Mouse (Mus musculus) brown adipose tissue, adult 24 weeks (tissue): ENCODE data around the gene Bdh2. TPM values are rescaled to one million over a fixed set of nuclear protein-coding genes. Genes with fewer than 3 reads are reported as not detected.

ENCODE experiments used
- H3K27ac ChIP-seq: fragments of 200-500 bp; replicated peaks from 2 replicates; pipeline ENCODE4 v1.5.1; 2012; ENCODE audit warnings: low read depth, mild to moderate bottlenecking, low read length
- H3K4me1 ChIP-seq: fragments of 200-500 bp; 2 replicates; pipeline ENCODE4 v1.6.1; 2012; ENCODE audit warnings: low read length, mixed read lengths; ENCODE audit not compliant: control insufficient read depth, insufficient read depth, insufficient read length
- H3K4me3 ChIP-seq: fragments of 200-500 bp; 2 replicates; pipeline ENCODE4 v1.5.1; 2012; ENCODE audit warnings: low read depth, mild to moderate bottlenecking, low read length, moderate library complexity; ENCODE audit not compliant: insufficient read depth
- polyA plus RNA-seq: library from polyadenylated mRNA; stranded (reverse); fragments of >200 nt; gene quantifications from 2 replicates; pipeline ENCODE4 v1.2.4, GENCODE M21; 2012; ENCODE audit not compliant: missing spikeins, insufficient read depth, insufficient read length

Bdh2 gene
- polyA plus RNA-seq, 1 experiment, result 1.7 TPM

DNA sequence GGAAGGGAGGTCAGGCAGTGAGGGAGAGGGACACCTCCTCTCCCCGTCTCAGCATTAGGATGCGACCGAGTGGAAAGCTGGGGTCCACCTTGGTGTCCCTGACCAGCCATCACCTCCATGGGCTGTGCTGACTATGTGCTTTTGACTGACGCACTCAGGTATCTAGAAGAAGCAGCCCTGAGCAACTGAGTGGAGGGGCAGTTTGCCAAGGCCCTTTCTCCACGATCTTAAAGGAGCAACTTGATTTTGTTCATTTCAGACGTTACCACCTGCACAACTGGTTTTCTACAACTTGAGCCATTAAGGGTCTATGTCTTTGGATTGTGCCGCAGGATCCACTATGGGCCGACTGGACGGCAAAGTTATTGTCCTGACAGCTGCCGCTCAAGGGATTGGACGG lies 4.2 kb downstream of the Bdh2 start:
- H3K27ac ChIP-seq, result no peak overlapping the region
- H3K4me1 ChIP-seq, result no peaks in the 10 kb centered on the region
- H3K4me3 ChIP-seq, result no peak overlapping the region

DNA sequence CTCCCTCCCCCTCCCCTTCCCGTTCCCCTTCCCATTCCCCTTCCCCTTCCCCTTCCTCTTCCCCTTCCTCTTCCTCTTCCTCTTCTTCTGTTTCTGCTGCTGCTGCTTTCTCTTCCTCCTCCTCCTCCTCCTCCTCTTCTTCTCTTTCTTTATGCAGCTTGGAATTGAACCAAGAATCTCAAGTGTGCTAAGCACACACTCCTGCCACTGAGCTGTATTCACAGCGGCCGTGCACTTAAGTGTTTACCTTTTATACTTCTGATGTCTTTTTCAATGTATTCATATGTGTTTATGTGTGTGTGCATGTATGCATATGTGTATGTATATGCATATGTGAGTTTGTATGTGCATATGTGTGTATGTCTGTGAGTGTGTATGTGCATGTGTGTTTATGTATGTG lies 4.8 kb downstream of the Bdh2 start:
- Histone ChIP-seq H3K4me1 (no peaks in the 10 kb centered on the region), H3K27ac (no peak overlapping the region), H3K4me3 (no peak overlapping the region)

DNA sequence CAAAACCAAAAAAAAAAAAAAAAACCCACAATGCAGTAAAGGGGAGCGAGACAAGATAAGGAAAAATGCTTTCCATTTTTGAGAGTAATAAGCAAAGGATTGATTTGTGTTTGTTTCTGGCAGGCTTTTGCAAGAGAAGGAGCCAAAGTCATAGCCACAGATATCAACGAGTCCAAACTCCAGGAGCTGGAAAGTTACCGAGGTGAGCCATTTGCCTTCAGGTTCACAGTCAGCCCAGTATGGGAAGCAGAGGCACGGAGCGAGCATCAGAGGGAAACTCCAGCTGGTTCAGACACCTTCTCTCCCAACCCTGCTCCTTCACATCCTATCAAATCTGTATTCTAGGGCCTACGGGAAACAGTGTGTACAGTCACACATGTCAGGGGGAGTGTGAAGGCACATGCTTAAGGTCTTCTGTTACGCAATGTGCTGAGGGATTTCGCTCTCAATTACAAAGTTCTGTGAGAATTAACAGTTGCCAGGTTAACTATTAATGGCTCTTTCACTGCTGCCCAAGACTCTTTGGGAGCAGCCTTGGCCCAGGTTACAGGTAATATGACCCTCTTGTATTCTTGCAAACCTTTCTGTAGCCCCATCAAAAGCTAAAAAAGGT lies 7.2 kb downstream of the Bdh2 start:
- Histone ChIP-seq H3K27ac (no peak overlapping the region), H3K4me1 (no peaks in the 10 kb centered on the region), H3K4me3 (no peak overlapping the region)

DNA sequence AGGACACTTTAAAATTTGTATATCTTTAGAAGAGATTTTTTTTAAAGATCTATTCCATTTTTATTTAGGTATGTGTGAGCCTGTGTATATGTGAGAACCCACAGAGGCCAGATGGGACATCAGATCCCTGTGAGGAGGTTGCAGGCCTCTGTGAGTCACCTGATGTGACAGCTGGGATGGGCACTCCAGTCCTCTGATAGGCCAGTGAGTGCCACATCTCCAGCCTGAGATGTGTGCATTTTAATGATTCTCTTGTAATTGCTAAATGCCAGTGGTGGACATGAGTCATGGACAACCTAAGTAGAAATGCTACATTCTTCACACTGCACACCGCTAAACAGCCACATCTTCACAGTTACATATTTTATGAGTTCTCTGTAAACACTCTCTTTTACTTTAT lies 8.1 kb downstream of the Bdh2 start:
- no peaks in the 10 kb centered on the region for H3K4me1 ChIP-seq
- no peak overlapping the region for H3K4me3 ChIP-seq
- no peak overlapping the region for H3K27ac ChIP-seq

DNA sequence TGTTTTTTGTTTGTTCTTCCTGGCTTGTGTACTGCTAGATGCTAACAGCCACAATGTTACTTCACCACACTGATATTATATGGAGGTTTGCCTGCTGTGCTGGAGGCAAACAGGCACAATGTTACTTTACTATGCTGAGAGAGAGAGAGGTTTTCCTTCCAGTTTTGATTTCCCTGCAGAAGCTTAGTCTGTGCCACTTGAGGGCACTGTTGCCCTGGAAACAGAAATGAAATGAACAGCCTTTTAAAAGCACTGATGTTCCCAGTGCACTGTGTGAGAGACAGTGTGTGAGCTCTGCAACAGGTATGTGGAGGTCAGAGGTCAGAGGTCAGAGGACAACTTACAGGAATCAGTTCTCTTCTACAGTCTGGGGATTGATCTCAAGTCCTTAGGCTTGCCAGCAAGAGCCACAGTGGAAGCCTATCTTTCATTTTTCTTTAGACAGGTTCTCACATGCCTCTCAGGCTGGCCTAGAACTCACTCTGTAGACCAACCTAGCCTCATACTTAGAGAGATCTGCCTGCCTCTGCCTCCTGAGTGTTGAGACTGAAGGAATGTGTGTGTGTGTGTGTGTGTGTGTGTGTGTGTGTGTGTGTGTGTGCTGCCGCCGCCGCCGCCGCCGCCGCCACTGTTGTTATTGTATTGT lies 9.4 kb downstream of the Bdh2 start:
- Histone ChIP-seq H3K4me3 (no peak overlapping the region), H3K4me1 (no peaks in the 10 kb centered on the region), H3K27ac (no peak overlapping the region)

DNA sequence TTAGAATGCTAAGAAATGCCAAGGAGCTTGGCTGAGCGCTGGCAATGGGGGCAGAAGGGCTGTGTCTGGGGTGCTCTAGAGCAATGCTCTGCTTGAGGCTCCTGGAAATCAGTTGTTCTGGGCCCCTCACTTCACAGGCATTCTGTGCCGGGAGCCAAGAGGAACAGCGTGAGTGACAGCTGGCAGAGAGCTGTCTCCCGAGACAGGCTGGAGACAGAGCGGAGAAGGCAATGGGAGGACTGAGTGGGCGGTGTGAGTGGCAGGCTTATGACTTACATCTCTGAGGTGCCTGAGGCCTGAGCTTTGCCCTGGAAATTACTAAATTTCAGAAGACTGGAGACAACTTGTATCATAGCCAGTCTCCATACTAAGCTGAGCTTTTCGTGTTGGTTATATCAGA lies 12.7 kb downstream of the Bdh2 start:
- H3K27ac ChIP-seq, result no peak overlapping the region
- no peaks in the 10 kb centered on the region for H3K4me1 ChIP-seq
- H3K4me3 ChIP-seq, result no peak overlapping the region

DNA sequence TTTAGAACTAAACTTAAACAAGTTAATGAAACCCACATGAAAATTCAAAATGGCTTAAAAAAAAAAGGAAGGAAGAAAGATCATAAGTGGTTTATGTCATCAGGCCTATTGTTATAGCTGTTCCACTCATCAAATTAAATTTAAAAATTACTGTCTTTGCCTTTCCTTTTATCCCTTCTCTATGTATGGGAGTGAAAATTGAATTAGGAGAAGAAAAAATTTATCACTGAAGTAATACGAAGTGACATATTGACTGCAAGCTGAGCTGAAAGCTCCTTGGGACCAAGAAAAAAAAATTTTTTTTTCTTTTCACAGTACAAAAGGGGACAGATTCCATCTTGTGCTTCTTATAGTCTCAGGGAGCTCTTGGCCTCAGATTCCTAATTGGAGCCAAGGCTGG lies 14.5 kb downstream of the Bdh2 start:
- Histone ChIP-seq H3K4me3 (no peak overlapping the region), H3K4me1 (no peaks in the 10 kb centered on the region), H3K27ac (no peak overlapping the region)

DNA sequence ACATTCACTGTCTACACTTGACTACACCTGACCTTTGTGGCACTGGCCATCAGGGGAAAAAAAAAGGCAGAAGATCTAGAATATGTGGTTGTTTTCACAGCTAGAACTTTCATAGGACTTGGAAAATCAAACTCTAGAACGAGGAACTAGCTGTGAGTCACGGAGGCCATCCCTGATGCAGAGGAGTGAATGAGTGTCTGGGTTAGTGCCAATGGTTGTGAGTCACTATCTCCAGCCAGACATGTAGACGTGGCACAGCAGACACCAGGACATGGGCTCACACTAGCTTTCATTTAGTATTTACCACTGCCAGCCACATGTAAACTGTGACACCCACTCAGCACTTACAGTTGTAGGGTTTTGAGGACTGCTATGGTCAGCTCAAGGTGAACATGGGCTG lies 17.5 kb downstream of the Bdh2 start:
- H3K27ac ChIP-seq, result no peak overlapping the region
- H3K4me1 ChIP-seq, result no peaks in the 10 kb centered on the region
- H3K4me3 ChIP-seq, result no peak overlapping the region

DNA sequence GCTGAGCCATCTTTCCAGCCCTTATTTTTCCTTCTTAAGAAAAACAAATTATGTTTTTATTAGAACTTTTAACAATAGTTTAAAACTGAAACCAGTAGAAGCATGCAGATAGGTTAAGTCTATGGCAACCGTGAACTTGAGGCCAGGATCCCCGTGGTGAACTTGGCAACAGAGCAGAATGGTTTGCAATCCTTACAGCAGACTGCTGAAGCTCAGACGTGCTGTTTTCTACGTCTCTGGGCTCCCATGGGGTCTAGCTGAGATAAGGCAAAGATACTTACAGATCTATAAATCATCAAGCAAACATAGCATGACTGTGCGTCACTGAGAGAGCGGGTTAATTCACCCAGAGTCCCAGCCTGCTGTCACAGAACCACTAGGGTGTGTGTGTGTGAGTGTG lies 19.1 kb downstream of the Bdh2 start:
- Histone ChIP-seq H3K4me3 (no peak overlapping the region), H3K4me1 (no peaks in the 10 kb centered on the region), H3K27ac (no peak overlapping the region)

DNA sequence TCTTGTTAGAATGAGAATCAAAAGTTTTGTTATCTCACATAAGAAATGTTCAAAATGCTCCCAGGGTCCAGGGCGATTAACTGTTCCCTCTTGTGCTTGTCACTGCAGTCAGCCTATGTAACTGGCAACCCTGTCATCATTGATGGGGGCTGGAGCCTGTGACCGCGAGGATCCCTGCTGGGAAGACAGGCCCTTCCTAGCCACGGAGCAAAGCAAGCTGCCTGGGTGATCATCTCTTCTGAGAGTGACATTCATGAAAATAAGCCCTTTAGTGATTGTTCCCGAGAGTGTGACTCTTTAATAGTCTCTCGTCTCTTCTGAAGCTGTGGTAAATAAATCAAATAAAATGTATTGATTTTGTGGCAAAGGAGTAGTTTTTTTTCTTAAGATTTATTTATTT lies 23.0 kb downstream of the Bdh2 start:
- no peak overlapping the region for H3K27ac ChIP-seq

DNA sequence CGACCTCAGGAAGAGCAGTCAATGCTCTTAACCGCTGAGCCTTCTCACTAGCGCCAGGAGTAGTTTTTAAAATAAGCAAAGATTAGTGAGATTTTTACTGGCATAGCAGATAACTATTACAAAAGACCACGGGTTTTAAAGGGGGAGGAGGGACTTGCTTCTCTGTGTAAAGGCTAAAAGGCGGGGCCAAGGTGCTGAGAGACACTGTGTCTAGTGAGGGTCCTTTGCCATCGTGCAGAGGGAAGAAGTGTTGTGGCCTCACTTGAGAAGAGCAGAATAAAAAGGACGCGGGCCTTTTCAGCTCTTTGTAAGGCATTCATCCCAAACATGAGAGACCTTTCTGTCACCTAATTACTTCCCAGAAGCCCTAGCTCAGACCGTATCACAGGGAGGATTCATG lies 23.5 kb downstream of the Bdh2 start:
- no peak overlapping the region for H3K27ac ChIP-seq
- no peak overlapping the region for H3K4me3 ChIP-seq
- H3K4me1 ChIP-seq, result no peaks in the 10 kb centered on the region

More for the DNA sequence above, 23.0 kb downstream of the Bdh2 start:
- no peaks in the 10 kb centered on the region for H3K4me1 ChIP-seq
- no peak overlapping the region for H3K4me3 ChIP-seq

DNA sequence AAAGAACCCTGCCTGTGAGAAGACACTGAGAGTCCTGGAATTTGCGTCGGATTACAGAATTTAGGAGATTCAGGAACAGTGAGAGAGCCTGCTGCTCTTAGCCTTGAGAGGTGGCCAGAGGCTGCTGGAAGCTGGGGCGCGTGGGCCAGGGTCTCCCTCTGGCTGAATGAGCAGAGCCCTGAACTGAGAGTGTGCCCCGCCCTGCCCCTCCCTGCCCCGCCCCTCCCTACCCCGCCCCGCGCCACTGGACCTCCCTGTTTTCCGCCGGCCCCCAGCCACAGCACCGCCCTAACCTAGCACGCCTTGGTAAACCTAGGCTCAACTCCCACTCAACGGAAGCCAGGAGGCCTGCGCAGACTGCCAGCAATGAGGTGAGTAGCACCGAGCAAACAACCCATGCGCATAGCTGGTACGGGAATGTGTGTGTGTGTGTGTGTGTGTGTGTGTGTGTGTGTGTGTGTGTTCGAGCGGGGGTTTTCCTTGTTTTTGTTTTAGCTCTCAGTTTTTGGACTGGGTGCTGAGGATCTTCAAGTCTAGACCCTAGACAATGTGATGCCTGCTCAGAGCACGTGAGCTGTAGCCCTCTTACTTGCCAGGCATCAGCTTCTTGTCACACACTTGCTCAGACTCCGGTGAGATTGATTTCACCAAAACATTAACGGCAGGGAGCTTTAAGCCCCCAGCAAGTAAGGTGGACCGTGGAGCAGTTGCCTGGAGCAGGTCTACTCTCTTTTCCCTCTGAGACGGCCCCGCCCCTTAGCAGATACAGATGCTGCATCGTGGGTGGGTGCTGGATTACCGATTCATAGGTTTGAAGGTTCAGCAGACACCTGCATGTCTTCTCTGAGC lies 26.6 kb downstream of the Bdh2 start, which contains the start of gene Slc9b2:
Slc9b2 (plus strand) TSS at position 290 of the 849 bp plus-strand sequence.
- peak within 1 kb of the TSS; percentile 51 for H3K4me3 ChIP-seq

DNA sequence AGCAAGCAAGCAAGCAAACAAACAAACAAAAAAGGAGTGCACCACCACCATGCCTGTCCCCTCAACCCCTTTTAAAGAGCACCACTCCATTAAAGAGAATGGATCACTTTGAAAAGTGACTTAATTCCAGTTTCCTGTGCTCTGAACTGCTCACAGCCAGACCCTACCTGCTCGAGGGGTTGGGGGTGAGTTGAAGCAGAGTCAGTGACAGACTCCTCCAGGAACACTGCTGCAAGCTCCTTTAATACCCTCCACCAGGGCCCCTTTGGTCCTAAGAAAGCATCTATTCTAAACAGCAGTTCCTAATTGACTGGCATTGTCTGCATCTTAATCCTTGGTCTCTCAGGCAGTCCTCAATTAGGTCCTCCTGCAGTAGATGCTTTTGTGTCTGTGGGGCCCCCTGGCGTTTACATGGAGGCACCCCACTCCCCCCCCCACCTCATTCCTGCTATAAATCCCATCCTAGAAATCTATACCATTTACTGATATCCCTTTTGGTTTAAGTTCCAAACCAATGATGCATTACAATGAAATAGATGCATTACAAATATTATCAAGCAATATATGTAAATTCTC lies 32.0 kb downstream of the Bdh2 start:
- no peak overlapping the region for H3K4me3 ChIP-seq
- no peak overlapping the region for H3K27ac ChIP-seq
- H3K4me1 ChIP-seq, result no peaks in the 10 kb centered on the region

More for the DNA sequence above, 26.6 kb downstream of the Bdh2 start, which contains the start of gene Slc9b2:
- H3K4me1 ChIP-seq, result no peaks in the 10 kb centered on the region
- H3K27ac ChIP-seq, result no peak within 1 kb of the TSS

DNA sequence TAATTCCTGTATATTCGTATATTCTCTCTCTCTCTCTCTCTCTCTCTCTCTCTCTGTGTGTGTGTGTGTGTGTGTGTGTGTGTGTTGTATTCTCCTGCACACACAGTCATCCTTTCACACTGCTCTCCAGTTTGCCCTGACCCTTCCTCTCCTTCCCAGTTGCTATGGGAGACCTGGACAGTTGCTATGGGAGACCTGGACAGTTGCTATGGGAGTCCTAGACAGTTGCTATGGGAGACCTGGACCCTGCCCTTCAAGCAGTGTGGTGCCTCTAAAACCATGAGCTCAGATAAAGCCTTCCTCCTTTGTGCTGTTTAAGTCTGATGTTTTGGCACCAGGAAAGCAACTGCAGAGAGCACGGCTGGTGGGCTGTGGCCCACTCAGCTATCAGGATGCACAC lies 32.7 kb downstream of the Bdh2 start:
- no peak overlapping the region for H3K4me3 ChIP-seq
- no peaks in the 10 kb centered on the region for H3K4me1 ChIP-seq

DNA sequence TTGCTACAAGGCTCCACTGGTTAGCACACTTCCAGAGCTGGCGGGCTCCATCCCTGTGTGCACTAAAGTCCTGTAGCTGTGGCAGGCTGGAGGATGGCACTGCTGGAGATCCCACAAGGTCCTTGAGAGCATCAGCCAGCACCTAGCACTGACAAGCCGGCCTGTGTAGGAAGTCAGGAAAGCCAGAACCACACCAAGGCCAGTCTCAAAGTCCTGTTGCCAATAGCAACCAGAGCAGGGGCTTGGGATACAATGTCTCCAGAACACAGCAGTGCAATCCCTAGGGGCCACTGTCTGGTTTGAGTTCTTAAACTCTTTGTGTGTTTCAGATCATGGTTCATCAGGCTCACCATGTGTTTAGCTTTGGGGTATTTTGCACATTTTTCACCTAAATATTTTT lies 33.8 kb downstream of the Bdh2 start:
- Histone ChIP-seq H3K4me1 (no peaks in the 10 kb centered on the region), H3K4me3 (no peak overlapping the region), H3K27ac (no peak overlapping the region)

More for the DNA sequence above, 32.7 kb downstream of the Bdh2 start:
- H3K27ac ChIP-seq, result no peak overlapping the region
